Mouse (Mus musculus) CH12.LX (cell line): ENCODE data around the gene Cep83.
A peak's percentile ranks its signal among the peaks of the same experiment; 100 is the strongest.

Source experiments
- CHD2 ChIP-seq: IDR thresholded peaks from 2 replicates; pipeline ENCODE4 v1.6.1; 2011; ENCODE audit warnings: low read length, improper control_type of control experiment
- EP300 ChIP-seq: IDR thresholded peaks from 2 replicates; pipeline ENCODE4 v1.6.1; 2011; ENCODE audit warnings: low read length, improper control_type of control experiment
- MAX ChIP-seq: IDR thresholded peaks from 2 replicates; pipeline ENCODE4 v1.6.1; 2011; ENCODE audit warnings: low read length, improper control_type of control experiment
- PAX5 ChIP-seq: IDR thresholded peaks from 2 replicates; pipeline ENCODE4 v1.6.1; 2012; ENCODE audit warnings: low read length, inconsistent platforms, mixed read lengths
- POLR2A ChIP-seq: IDR thresholded peaks from 2 replicates; pipeline ENCODE4 v1.6.1; 2011; ENCODE audit warnings: low read depth, mild to moderate bottlenecking, improper control_type of control experiment, low read length

DNA sequence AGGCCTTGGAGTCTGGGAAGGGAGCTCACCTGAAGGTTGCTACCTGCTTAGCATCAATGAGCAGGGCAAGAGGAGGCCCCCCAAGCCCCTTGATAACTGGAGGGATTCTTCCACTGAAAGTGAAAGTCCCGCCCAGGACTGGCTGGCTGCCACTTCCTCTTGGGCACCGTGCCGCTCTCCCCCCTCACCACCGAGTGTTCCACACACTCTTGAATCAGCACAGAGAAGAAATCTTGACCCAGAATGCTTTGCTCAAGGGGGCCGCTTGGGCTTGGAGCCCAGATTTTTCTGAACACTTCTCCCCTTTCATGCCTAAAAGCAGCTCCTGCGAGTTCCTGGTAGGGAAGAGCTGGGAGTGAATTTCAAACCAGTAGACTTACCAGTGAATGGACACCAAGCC, 141.0 kb downstream of the Cep83 start:
- TF ChIP-seq EP300, result peak; percentile 65
- no peak for TF ChIP-seq POLR2A
- TF ChIP-seq PAX5, result no peak
- no peak; the same call in 1 of the 2 replicates for TF ChIP-seq MAX
- TF ChIP-seq CHD2, result 0 out of 2 replicates have a peak, but pooled peaks have one; percentile 46
